Mouse (Mus musculus): Measurements from ENCODE around the gene Sorbs1.

The Sorbs1 gene

GRCm38 (mm10) chr19:40267380-40267779 is 246.2 kb downstream of the Sorbs1 start:
- 92% methylated on average over 1 of the region's 1 CpGs for WGBS

- 100% methylated on average over 1 of the region's 1 CpGs for WGBS
Measured at GRCm38 (mm10) chr19:40259485-40259884, 254.1 kb downstream of the Sorbs1 start.

GRCm38 (mm10) chr19:40257396-40257795 is 256.2 kb downstream of the Sorbs1 start:
- WGBS: 84% methylated on average over 4 of the region's 4 CpGs

- 71% methylated on average over 2 of the region's 2 CpGs for WGBS
Measured at GRCm38 (mm10) chr19:40256376-40257050, 257.1 kb downstream of the Sorbs1 start.

- 30% methylated on average over 1 of the region's 1 CpGs for WGBS
Measured at GRCm38 (mm10) chr19:40255561-40255960, 258.0 kb downstream of the Sorbs1 start.

GRCm38 (mm10) chr19:40254741-40255140 is 258.8 kb downstream of the Sorbs1 start:
- 92% methylated on average over 3 of the region's 3 CpGs for WGBS

GRCm38 (mm10) chr19:40253768-40254167 is 259.8 kb downstream of the Sorbs1 start:
- 71% methylated on average over 13 of the region's 13 CpGs for WGBS

- 93% methylated on average over 4 of the region's 4 CpGs for WGBS
Measured at GRCm38 (mm10) chr19:40251115-40251514, 262.5 kb downstream of the Sorbs1 start.

- 82% methylated on average over 11 of the region's 11 CpGs for WGBS
Measured at GRCm38 (mm10) chr19:40249352-40249751, 264.2 kb downstream of the Sorbs1 start.

- 94% methylated on average over 5 of the region's 5 CpGs for WGBS
Measured at GRCm38 (mm10) chr19:40248476-40248875, 265.1 kb downstream of the Sorbs1 start.

- 76% methylated on average over 5 of the region's 5 CpGs for WGBS
Measured at GRCm38 (mm10) chr19:40247268-40247666, 266.3 kb downstream of the Sorbs1 start.

- 82% methylated on average over 7 of the region's 7 CpGs for WGBS
Measured at GRCm38 (mm10) chr19:40246646-40247267, 266.8 kb downstream of the Sorbs1 start.

Measured in cerebral cortex, adult 2 months (tissue).